ENCODE assay signal across 8 mouse cellular contexts in the genomic region with DNA sequence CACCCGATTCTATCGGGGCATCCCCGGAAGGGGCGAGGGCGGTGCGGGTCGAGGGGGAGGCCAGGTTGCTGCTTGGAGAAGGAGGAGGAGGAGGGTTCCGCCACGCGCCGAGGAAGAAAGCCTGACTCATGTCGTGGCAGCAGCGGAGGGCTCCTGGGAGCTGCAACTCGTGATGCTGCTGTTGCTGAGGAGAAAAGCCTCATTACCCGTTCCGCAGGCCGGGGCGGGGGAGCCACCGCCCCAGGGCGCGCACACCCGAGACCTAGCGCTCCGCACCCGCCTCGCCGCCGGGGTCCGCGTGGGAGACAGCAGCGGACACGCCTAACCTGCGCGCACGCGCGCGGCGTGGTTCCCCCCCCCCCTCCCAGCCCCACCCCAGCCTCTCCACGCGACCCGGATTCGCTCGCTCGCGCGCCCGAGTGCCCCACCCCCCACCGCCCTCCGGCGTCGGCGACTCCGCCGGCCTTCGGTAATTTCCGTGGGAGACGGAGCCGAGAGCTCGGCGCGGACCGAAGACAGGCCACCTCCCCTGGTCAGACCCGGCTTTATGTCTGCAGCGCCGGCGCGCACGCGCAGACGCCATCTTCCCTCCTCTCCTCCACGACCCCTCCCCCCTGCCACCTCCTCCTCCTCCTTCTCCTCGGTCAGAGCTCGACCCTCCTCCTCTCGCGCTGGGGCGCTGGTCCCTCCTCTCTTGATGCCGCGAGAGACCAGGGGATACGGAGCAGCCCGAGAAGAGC. TPM values are rescaled to one million over a fixed set of nuclear protein-coding genes. Genes with fewer than 3 reads are reported as not detected.
DNase-seq lines count a peak whose midpoint lies in the region; ATAC-seq and TF ChIP-seq lines count a peak whose summit lies in the region.

No protein-coding gene starts in this region.

- TF ChIP-seq CTCF in lung, postnatal 0 days (IDR thresholded peaks at IDR 0.05), result no peak

- no peaks in the 10 kb centered on the region for H3K9me3 ChIP-seq in hindbrain, embryonic 12.5 days (replicated peaks)
- no peaks in the 10 kb centered on the region for H3K9me3 ChIP-seq in lung, postnatal 0 days (ENCODE audit: low read length)

- H3K27ac ChIP-seq in hindbrain, embryonic 12.5 days, result peak overlapping the region; percentile 100
- H3K27ac ChIP-seq in lung, postnatal 0 days (ENCODE audit: low read length), result peak overlapping the region; percentile 93

- H3K9ac ChIP-seq in hindbrain, embryonic 12.5 days, result peak overlapping the region; percentile 100
- peak overlapping the region; percentile 91 for H3K9ac ChIP-seq in lung, postnatal 0 days (replicated peaks; ENCODE audit: low read depth)

- H3K27me3 ChIP-seq in hindbrain, embryonic 12.5 days, result no peaks in the 10 kb centered on the region
- H3K27me3 ChIP-seq in lung, postnatal 0 days (replicated peaks; ENCODE audit: insufficient read depth, low read length), result no peaks in the 10 kb centered on the region

- peak overlapping the region; percentile 93 for H3K4me3 ChIP-seq in hindbrain, embryonic 12.5 days
- H3K4me3 ChIP-seq in lung, postnatal 0 days (ENCODE audit: low read depth, low read length), result peak overlapping the region; percentile 88

- H3K4me2 ChIP-seq in hindbrain, embryonic 12.5 days (replicated peaks), result peak overlapping the region; percentile 93
- peak overlapping the region; percentile 94 for H3K4me2 ChIP-seq in lung, postnatal 0 days (replicated peaks; ENCODE audit: low read depth, low read length)

- under 1% methylated on average over 74 of the region's 81 CpGs for WGBS in hindbrain, embryonic 12.5 days
- WGBS in lung, postnatal 0 days, result 1% methylated on average over 51 of the region's 81 CpGs

- H3K36me3 ChIP-seq in hindbrain, embryonic 12.5 days, result peaks cover 26% of the 10 kb centered on the region
- H3K36me3 ChIP-seq in lung, postnatal 0 days (ENCODE audit: insufficient read depth, low read length), result no peaks in the 10 kb centered on the region

- DNase-seq in MN1 (ENCODE audit: low spot score), result peak; percentile 98
- peak; percentile 96 for DNase-seq in cerebellum, adult 8-10 months
- peak; percentile 97 to 99 for DNase-seq in frontal cortex, postnatal 10 days (ENCODE audit: low spot score in 2 of 2)
- DNase-seq in layer of hippocampus, postnatal 10 days (ENCODE audit: low spot score in 2 of 2), result peak; percentile 97 to 99
- DNase-seq in lung, postnatal 0 days (ENCODE audit: low spot score), result peak; percentile 99
- peak; percentile 87 for DNase-seq in ovary, postnatal 10 days (ENCODE audit: low spot score)
- DNase-seq in thymus, postnatal 0 days (ENCODE audit: low spot score), result peak; percentile 89

- TF ChIP-seq EP300 in lung, postnatal 0 days (IDR thresholded peaks at IDR 0.05), result no peak

- peaks cover 33% of the 10 kb centered on the region for H3K4me1 ChIP-seq in hindbrain, embryonic 12.5 days
- H3K4me1 ChIP-seq in lung, postnatal 0 days (ENCODE audit: insufficient read depth, low read depth, low read length), result peaks cover 12% of the 10 kb centered on the region

- ATAC-seq in hindbrain, embryonic 12.5 days (ENCODE audit: low FRiP score), result peak; percentile 96
- ATAC-seq in lung, postnatal 0 days, result peak; percentile 93

RNA-seq across cellular contexts. Expression of gene Tsc22d1, which starts 0.5 kb away (rescaled TPM):
- 458 and 517 TPM in 2 replicates for polyA plus RNA-seq in hindbrain, embryonic 12.5 days (2016; fragmentation: Nextera tagmentation; extraction: Ambion mirVana)
- total RNA-seq in layer of hippocampus, postnatal 10 days (2021), result 100 to 1,000 TPM; 530 to 560 TPM
- 534 and 635 TPM in 2 replicates for polyA plus RNA-seq in lung, postnatal 0 days (2015; fragmentation: Nextera tagmentation; extraction: Ambion mirVana)
- polyA plus RNA-seq in thymus, postnatal 0 days (2015; fragmentation: Nextera tagmentation; extraction: Ambion mirVana), result 320 and 360 TPM in 2 replicates

Comparison
In these comparisons a context has a peak if more than half of its experiments do, and no peak if none do; other contexts are left out.
1. Peak in every context shown above with its lines: DNase-seq, ATAC-seq, H3K4me3 ChIP-seq and H3K27ac ChIP-seq.